Mouse (Mus musculus) urinary bladder, postnatal 14 days (tissue): ENCODE measurements at regions not wholly inside any gene's neighbourhood (a gene's known extent, or its start where the extent isn't known, plus 50 kb on each side); places are given as distances from the start of the nearest gene placed in this dataset.

Source experiments
- DNase-seq: peaks from one replicate; pipeline ENCODE4 v3.0.0; 2021; ENCODE audit warnings: low spot score

GRCm38 (mm10) chr4:81841642-81842494 lies 399.3 kb upstream of the Mpdz start:
- no peak for DNase-seq

GRCm38 (mm10) chr4:81829972-81830371 lies 387.4 kb upstream of the Mpdz start:
- DNase-seq, result no peak

GRCm38 (mm10) chr4:81827453-81827852 lies 384.8 kb upstream of the Mpdz start:
- no peak for DNase-seq

GRCm38 (mm10) chr4:81825966-81826365 lies 383.4 kb upstream of the Mpdz start:
- DNase-seq, result no peak

- no peak for DNase-seq
Observed at GRCm38 (mm10) chr4:81823566-81823965, 381.0 kb upstream of the Mpdz start.

- DNase-seq, result no peak
Observed at GRCm38 (mm10) chr4:81789274-81789673, 346.7 kb upstream of the Mpdz start.

GRCm38 (mm10) chr4:81788636-81789035 lies 346.0 kb upstream of the Mpdz start:
- no peak for DNase-seq

- no peak for DNase-seq
Observed at GRCm38 (mm10) chr4:81781971-81782370, 339.4 kb upstream of the Mpdz start.

- DNase-seq, result no peak
Observed at GRCm38 (mm10) chr4:81766705-81767104, 324.1 kb upstream of the Mpdz start.

- no peak for DNase-seq
Observed at GRCm38 (mm10) chr4:81764026-81764867, 321.6 kb upstream of the Mpdz start.

- no peak for DNase-seq
Observed at GRCm38 (mm10) chr4:81763311-81764025, 320.9 kb upstream of the Mpdz start.

GRCm38 (mm10) chr4:81762592-81763229 lies 320.1 kb upstream of the Mpdz start:
- no peak for DNase-seq

GRCm38 (mm10) chr4:81757905-81758304 lies 315.3 kb upstream of the Mpdz start:
- DNase-seq, result no peak

GRCm38 (mm10) chr4:81744629-81745509 lies 302.3 kb upstream of the Mpdz start:
- DNase-seq, result peak; percentile 29

- no peak for DNase-seq
Observed at GRCm38 (mm10) chr4:81743978-81744628, 301.5 kb upstream of the Mpdz start.

GRCm38 (mm10) chr4:81742536-81743459 lies 300.2 kb upstream of the Mpdz start:
- DNase-seq, result no peak

GRCm38 (mm10) chr4:81734391-81734790 lies 291.8 kb upstream of the Mpdz start:
- DNase-seq, result no peak

- DNase-seq, result no peak
Observed at GRCm38 (mm10) chr4:81730386-81730785, 287.8 kb upstream of the Mpdz start.

GRCm38 (mm10) chr4:81728961-81729360 lies 286.3 kb upstream of the Mpdz start:
- DNase-seq, result no peak
